Mouse (Mus musculus): ENCODE measurements around the gene Lor. TPM values are rescaled to one million over a fixed set of nuclear protein-coding genes. Genes with fewer than 3 reads are reported as not detected.

Lor gene
- 8.8 TPM in 2 replicates for polyA plus RNA-seq (2015; fragmentation: Nextera tagmentation; extraction: Ambion mirVana)

DNA sequence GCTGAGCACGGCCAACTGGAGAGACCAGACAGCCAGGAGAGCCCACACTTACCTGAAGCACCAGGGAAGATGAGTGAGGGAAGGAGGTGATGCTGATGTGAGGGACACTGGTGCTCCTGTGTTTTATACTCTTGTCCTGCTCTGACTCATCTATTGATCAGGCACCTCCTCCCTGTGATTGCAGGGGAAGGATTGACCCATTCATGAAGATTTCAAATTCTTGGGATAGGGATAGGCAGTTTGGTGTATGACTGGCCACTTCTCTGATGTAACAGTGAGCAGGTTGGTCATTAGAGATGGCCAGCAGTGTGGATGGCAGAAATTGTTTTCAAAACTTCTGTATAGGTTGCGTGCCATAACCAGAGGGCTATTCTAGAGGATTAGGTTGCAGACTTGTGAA, at the start of gene Lor:
TSS of gene Lor (minus strand) at position 101 of the 400 bp plus-strand sequence.
- peaks cover 3% of the 10 kb centered on the region for H3K27me3 ChIP-seq (replicated peaks)
- H3K27ac ChIP-seq, result peak within 1 kb of the TSS; percentile 98
- peak within 1 kb of the TSS; percentile 82 for H3K4me3 ChIP-seq
- H3K9ac ChIP-seq, result peak within 1 kb of the TSS; percentile 86; the same call in 1 of the 2 replicates
- no peak for ATAC-seq (replicated peaks)
- H3K4me1 ChIP-seq, result peaks cover 15% of the 10 kb centered on the region
- H3K36me3 ChIP-seq (replicated peaks), result no peaks in the 10 kb centered on the region
- WGBS, result 85% methylated on average over 2 of the region's 2 CpGs
- H3K4me2 ChIP-seq, result peak within 1 kb of the TSS; percentile 72
- H3K9me3 ChIP-seq, result no peaks in the 10 kb centered on the region

- WGBS, result 86% methylated on average over 5 of the region's 5 CpGs
- no peak for ATAC-seq (replicated peaks)
- Histone ChIP-seq H3K36me3 (replicated peaks) (no peaks in the 10 kb centered on the region), H3K9me3 (no peaks in the 10 kb centered on the region), H3K4me3 (no peak within 1 kb of the TSS), H3K27me3 (replicated peaks) (no peaks in the 10 kb centered on the region), H3K4me1 (no peaks in the 10 kb centered on the region), H3K9ac (no peak within 1 kb of the TSS), H3K4me2 (no peak within 1 kb of the TSS), H3K27ac (no peak within 1 kb of the TSS)
Observed at GRCm38 (mm10) chr3:92123847-92124246, 40.9 kb upstream of the Lor start, which contains the start of gene Prr9. Gene Prr9, minus strand, starts transcription at chr3:92123947.

DNA sequence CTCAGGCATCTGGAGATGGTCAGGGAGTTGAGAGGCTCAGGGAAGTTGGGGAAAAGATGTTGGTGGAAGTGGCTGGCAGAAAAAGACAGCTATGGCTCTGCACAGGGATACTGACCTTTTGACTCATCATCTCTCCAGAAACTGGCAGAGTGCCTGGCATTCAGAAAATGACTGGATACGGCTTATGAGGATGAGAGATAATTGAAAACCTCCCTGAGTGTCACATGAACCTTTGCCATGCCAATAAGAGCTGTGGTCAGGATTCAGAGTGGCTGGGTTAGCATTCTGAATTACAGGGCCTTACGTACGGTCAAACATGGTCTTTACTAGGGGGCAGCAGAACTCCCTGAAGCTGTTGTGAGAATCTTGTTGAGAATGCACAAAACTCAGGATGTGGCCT, 38.0 kb upstream of the Lor start:
- H3K9ac ChIP-seq, result no peak overlapping the region

GRCm38 (mm10) chr3:92117930-92118329, 35.0 kb upstream of the Lor start:
- WGBS, result 33% methylated on average over 3 of the region's 3 CpGs
- no peak overlapping the region for H3K4me2 ChIP-seq
- no peaks in the 10 kb centered on the region for H3K27me3 ChIP-seq (replicated peaks)
- H3K9me3 ChIP-seq, result no peaks in the 10 kb centered on the region
- 0 out of 2 replicates have a peak, but pooled peaks have one; percentile 48 for ATAC-seq (replicated peaks)
- no peak overlapping the region for H3K9ac ChIP-seq
- no peak overlapping the region for H3K4me3 ChIP-seq
- H3K27ac ChIP-seq, result no peak overlapping the region
- no peaks in the 10 kb centered on the region for H3K36me3 ChIP-seq (replicated peaks)
- no peaks in the 10 kb centered on the region for H3K4me1 ChIP-seq

More for the DNA sequence above, 38.0 kb upstream of the Lor start:
- Histone ChIP-seq H3K27me3 (replicated peaks) (no peaks in the 10 kb centered on the region), H3K4me3 (no peak overlapping the region), H3K27ac (no peak overlapping the region), H3K4me1 (no peaks in the 10 kb centered on the region), H3K9me3 (no peaks in the 10 kb centered on the region), H3K36me3 (replicated peaks) (no peaks in the 10 kb centered on the region), H3K4me2 (no peak overlapping the region)
- no peak for ATAC-seq (replicated peaks)
- 86% methylated on average over 3 of the region's 3 CpGs for WGBS

GRCm38 (mm10) chr3:92111526-92111925, 28.6 kb upstream of the Lor start:
- no peaks in the 10 kb centered on the region for H3K27me3 ChIP-seq (replicated peaks)
- ATAC-seq (replicated peaks), result no peak
- H3K27ac ChIP-seq, result no peak overlapping the region

GRCm38 (mm10) chr3:92110790-92111189, 27.8 kb upstream of the Lor start:
- Histone ChIP-seq H3K4me3 (no peak overlapping the region), H3K27me3 (replicated peaks) (no peaks in the 10 kb centered on the region), H3K9me3 (no peaks in the 10 kb centered on the region), H3K4me2 (no peak overlapping the region), H3K9ac (no peak overlapping the region), H3K27ac (no peak overlapping the region), H3K4me1 (no peaks in the 10 kb centered on the region), H3K36me3 (replicated peaks) (no peaks in the 10 kb centered on the region)
- no peak for ATAC-seq (replicated peaks)

More at GRCm38 (mm10) chr3:92111526-92111925, 28.6 kb upstream of the Lor start:
- Histone ChIP-seq H3K9ac (no peak overlapping the region), H3K4me1 (no peaks in the 10 kb centered on the region), H3K9me3 (no peaks in the 10 kb centered on the region), H3K4me3 (no peak overlapping the region), H3K4me2 (no peak overlapping the region), H3K36me3 (replicated peaks) (no peaks in the 10 kb centered on the region)

GRCm38 (mm10) chr3:92106582-92106981, 23.6 kb upstream of the Lor start:
- H3K9ac ChIP-seq, result no peak overlapping the region
- no peaks in the 10 kb centered on the region for H3K4me1 ChIP-seq
- WGBS, result 4% methylated on average over 6 of the region's 6 CpGs
- H3K36me3 ChIP-seq (replicated peaks), result no peaks in the 10 kb centered on the region
- peak; percentile 83 for ATAC-seq (replicated peaks)
- no peaks in the 10 kb centered on the region for H3K27me3 ChIP-seq (replicated peaks)
- no peak overlapping the region for H3K4me3 ChIP-seq
- no peak overlapping the region for H3K4me2 ChIP-seq
- no peak overlapping the region for H3K27ac ChIP-seq
- H3K9me3 ChIP-seq, result no peaks in the 10 kb centered on the region

- peak overlapping the region; percentile 98 for H3K27ac ChIP-seq
- no peaks in the 10 kb centered on the region for H3K9me3 ChIP-seq
- H3K36me3 ChIP-seq (replicated peaks), result no peaks in the 10 kb centered on the region
- peak overlapping the region; percentile 72 for H3K4me2 ChIP-seq
- H3K4me1 ChIP-seq, result peaks cover 15% of the 10 kb centered on the region
- peak overlapping the region; percentile 86 for H3K9ac ChIP-seq
- WGBS, result under 1% methylated on average over 69 of the region's 76 CpGs
- peak overlapping the region; percentile 82 for H3K4me3 ChIP-seq
- peak; percentile 86 for ATAC-seq (replicated peaks)
- H3K27me3 ChIP-seq (replicated peaks), result peaks cover 3% of the 10 kb centered on the region
Observed at GRCm38 (mm10) chr3:92081285-92081931, 1.5 kb downstream of the Lor start.

DNA sequence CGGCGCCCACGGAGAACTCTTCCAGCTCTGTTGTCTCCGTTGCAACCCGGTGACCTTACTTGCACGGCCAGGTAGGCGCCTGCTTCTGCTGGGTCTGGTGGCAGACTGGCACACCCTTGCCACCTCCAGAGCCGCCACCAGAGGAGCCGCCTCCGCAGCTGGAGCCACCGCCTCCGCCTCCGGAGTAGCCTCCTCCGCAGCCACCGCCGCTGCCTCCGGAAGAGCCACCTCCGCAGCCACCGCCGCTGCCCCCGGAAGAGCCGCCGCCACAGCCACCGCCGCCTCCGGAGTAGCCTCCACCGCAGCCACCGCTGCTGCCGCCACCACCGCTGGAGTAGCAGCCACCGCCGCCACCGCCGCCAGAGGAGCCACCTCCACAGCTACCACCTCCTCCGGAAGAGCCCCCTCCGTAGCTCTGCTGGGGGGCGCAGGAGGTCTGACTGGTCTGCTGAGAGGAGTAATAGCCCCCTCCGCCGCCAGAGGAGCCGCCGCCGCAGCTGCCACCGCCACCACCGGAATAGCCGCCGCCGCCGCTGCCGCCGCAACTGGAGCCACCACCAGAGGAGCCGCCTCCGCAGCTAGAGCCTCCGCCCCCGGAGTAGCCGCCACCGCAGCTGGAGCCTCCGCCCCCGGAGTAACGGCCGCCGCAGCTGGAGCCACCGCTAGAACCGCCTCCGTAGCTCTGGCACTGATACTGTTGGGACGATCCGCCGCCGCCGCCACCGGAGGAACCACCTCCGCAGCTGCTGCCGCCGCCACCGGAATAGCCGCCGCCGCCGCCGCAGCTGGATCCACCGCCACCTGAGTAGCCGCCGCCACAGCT, 2.3 kb downstream of the Lor start:
- under 1% methylated on average over 79 of the region's 82 CpGs for WGBS
- Histone ChIP-seq H3K27me3 (replicated peaks) (peaks cover 3% of the 10 kb centered on the region), H3K4me3 (peak overlapping the region; percentile 82), H3K9me3 (no peaks in the 10 kb centered on the region), H3K4me1 (peaks cover 15% of the 10 kb centered on the region), H3K4me2 (peak overlapping the region; percentile 72), H3K9ac (peak overlapping the region; percentile 86), H3K27ac (peak overlapping the region; percentile 98), H3K36me3 (replicated peaks) (no peaks in the 10 kb centered on the region)
- peak; percentile 93 for ATAC-seq (replicated peaks)

- no peaks in the 10 kb centered on the region for H3K27me3 ChIP-seq (replicated peaks)
- H3K4me2 ChIP-seq, result no peak overlapping the region
- H3K9me3 ChIP-seq, result no peaks in the 10 kb centered on the region
- 55% methylated on average over 6 of the region's 6 CpGs for WGBS
- H3K9ac ChIP-seq, result no peak overlapping the region
- H3K4me1 ChIP-seq, result no peaks in the 10 kb centered on the region
- H3K4me3 ChIP-seq, result no peak overlapping the region
- no peak for ATAC-seq (replicated peaks)
- H3K36me3 ChIP-seq (replicated peaks), result no peaks in the 10 kb centered on the region
- no peak overlapping the region for H3K27ac ChIP-seq
Observed at GRCm38 (mm10) chr3:92050382-92051054, 32.4 kb downstream of the Lor start.

GRCm38 (mm10) chr3:92033892-92034291, 49.0 kb downstream of the Lor start:
- no peak for ATAC-seq (replicated peaks)
- no peaks in the 10 kb centered on the region for H3K4me1 ChIP-seq
- H3K36me3 ChIP-seq (replicated peaks), result no peaks in the 10 kb centered on the region
- H3K27me3 ChIP-seq (replicated peaks), result no peaks in the 10 kb centered on the region
- H3K9ac ChIP-seq, result no peak overlapping the region
- no peak overlapping the region for H3K4me2 ChIP-seq
- 66% methylated on average over 1 of the region's 1 CpGs for WGBS
- no peak overlapping the region for H3K27ac ChIP-seq
- no peaks in the 10 kb centered on the region for H3K9me3 ChIP-seq
- H3K4me3 ChIP-seq, result no peak overlapping the region

- no peak overlapping the region for H3K4me2 ChIP-seq
- no peak overlapping the region for H3K4me3 ChIP-seq
- H3K9me3 ChIP-seq, result no peaks in the 10 kb centered on the region
- no peak for ATAC-seq (replicated peaks)
- WGBS, result 54% methylated on average over 2 of the region's 2 CpGs
- H3K27me3 ChIP-seq (replicated peaks), result no peaks in the 10 kb centered on the region
- H3K27ac ChIP-seq, result no peak overlapping the region
- H3K4me1 ChIP-seq, result no peaks in the 10 kb centered on the region
- H3K36me3 ChIP-seq (replicated peaks), result no peaks in the 10 kb centered on the region
- no peak overlapping the region for H3K9ac ChIP-seq
Observed at GRCm38 (mm10) chr3:92033203-92033602, 49.7 kb downstream of the Lor start.
